Mouse (Mus musculus): ENCODE measurements at regions not wholly inside any gene's neighbourhood (a gene's known extent, or its start where the extent isn't known, plus 50 kb on each side); places are given as distances from the start of the nearest gene placed in this dataset.

DNA sequence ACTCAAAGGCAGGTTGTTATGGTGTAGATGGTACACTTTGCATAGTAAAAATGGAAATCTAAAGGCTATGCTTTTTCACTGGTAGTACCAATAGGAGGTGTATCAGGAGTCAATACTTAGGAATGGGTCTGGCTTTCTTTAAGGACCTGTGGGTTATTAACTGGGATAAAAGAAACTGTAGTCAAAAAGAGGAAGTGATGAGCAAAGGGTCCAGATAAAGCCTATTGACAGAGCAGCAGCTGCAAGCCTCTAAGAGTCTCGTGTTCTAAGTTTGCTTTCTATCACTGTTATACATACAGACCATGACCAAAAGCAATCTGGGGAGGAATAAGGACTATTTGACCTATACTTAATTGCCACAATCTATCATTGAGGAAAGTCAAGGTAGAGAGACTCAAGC, 683.0 kb downstream of the Stpg2 start:
- no peak for DNase-seq (ENCODE audit: low spot score)

DNA sequence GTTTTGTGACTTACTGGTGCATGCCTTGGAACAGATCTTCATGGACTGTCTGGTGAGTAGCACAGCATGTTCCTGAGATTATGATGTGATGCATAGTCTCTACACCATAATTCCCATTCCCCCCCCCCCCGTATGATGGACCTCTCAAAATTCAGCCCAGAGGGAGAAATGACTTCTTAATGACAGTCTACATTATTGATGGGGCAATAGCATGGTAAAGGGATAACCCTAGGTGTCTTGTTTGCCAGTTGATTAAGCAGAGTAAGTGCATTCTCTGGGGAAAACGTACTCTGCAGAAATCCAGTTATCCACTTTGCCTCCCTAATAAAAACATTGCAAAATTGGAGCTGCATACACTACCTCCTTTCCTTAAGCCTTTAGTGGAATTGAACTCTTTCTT, 684.7 kb downstream of the Stpg2 start:
- no peak for DNase-seq (ENCODE audit: low spot score)

GRCm38 (mm10) chr3:139897894-139898293, 692.4 kb downstream of the Stpg2 start:
- DNase-seq (ENCODE audit: low spot score), result no peak

GRCm38 (mm10) chr3:139899213-139899612, 693.7 kb downstream of the Stpg2 start:
- peak; percentile 55 for DNase-seq (ENCODE audit: low spot score)

- DNase-seq (ENCODE audit: low spot score), result no peak
These were observed 708.3 kb downstream of the Stpg2 start for GRCm38 (mm10) chr3:139913639-139914330.

DNA sequence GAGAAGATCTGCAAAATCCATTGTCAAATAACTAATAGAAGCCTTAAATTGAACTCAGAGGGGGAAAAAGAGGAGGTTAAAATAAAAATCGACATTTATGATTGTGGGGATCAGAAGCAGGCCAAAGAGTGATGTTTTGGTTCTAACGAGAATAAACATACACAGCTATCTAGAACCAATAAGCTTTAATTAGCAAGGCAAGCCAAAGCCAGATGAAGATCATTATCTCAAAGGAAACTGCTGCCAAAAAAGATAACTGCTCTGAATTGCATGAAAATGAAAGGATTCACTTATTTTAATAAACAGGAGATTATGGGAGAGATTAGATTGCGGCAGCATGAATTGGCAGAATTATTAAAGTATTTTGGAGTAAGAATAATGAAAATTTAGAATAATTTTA, 716.8 kb downstream of the Stpg2 start:
- DNase-seq (ENCODE audit: low spot score), result no peak

DNA sequence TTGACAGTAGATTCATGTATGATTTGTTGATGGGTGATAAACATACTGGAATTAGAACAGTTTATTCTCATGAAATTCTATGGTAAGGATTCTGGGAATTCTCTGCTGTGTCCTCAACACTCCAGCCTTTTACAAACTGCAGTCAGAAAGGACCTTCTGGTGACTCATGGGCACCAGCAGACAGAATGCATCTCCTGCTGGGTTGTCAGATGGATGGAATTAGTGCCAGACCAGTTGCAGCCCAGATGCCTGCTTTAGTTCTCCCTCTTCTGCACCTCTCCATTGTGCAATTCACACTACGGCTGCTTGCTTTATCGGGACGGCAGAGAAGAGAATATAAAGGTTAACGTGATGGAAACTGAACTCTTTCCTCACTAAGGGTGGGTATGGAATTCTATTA, 727.5 kb downstream of the Stpg2 start:
- DNase-seq (ENCODE audit: low spot score), result peak; percentile 22

- DNase-seq (ENCODE audit: low spot score), result no peak
These were observed 740.7 kb downstream of the Stpg2 start for GRCm38 (mm10) chr3:139946209-139946608.

DNA sequence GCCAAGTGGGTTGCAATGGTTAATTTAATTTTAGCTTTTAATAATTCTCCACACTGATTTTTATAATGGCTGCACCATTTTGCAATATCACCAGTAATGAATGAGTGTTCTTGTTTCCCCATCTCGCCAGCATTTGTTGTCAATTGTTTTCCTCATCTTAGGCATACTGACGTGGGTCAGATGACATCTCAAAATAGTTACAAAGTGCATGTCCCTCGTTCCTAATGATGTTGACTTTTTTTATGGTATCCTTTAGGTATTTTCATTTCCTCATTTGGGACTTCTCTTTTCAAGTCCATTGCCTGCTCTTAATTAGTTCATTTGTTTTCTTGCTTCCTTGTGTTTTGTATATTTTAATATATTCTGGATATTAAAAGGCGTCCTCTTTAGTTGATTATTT, 741.8 kb downstream of the Stpg2 start:
- no peak for DNase-seq (ENCODE audit: low spot score)

DNA sequence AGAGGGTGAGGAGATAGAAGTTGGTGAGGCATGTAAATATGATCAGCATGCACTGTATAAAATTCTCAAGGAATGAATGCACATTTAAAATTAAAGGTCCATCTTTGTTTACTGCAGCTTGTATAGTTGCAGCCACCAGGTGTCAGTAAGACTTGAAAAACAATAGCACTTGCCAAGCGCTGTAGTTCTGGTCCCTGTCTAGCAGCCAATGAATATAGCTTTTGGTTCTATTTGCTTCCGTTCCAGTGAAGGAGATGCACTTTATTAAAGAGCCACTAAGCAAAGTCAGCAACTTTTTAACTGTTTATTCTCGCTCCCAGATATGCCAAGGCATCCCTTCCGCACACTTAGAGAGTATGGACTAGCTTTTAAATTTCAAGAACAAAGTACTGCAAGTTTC, 743.6 kb downstream of the Stpg2 start:
- DNase-seq (ENCODE audit: low spot score), result peak; percentile 11

DNA sequence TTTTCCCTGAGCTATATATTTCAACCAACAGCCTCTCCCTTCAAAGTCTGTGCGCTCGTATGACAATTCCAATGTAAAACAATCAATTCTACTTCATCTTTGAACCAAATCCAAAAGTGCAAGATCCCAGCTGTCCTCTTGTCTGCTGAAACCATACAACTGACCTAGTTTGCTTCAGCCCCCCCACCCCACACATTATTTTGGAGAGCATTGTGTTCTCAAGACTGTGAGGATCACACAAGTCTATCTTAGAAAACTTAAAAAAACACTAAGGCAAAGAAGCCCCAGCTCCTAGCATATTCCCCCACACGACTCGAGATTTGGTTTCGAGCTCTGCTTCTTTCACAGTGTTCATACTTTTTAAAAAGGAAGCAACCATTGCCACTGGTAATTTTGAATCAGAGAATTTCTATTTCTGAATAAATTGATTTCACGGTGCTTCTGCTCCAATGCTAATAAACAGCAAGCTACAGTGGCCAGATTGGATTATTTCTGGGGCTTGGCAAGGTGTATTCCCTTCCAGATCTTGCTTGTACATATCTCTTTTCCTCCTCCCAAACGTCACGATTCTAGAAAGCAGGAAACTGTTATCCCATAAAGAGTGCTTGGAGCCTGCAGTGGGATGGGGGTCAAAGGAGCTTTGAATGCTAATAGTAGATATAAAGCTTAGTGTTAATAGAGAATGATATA, 744.7 kb downstream of the Stpg2 start:
- DNase-seq (ENCODE audit: low spot score), result no peak

DNA sequence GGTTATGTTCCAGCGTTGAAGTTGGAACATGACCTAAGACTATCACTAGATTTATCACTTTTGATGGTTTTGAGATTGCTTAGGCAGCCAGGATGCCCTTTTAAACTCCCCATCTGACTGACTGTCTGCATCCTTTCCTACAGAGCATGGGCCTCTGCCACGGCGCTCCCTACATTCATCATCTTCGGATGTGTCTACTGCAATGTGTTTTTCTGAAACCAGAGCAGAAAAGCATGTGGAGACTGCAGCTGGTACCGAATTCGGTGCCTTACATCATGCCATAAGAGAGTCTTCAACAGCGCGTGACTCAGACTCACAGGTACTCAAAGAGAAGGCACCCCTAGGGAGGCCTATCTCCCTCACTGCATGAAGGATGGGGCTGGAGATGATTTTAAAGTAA, 746.0 kb downstream of the Stpg2 start:
- DNase-seq (ENCODE audit: low spot score), result no peak

GRCm38 (mm10) chr3:139978172-139978571, 772.7 kb downstream of the Stpg2 start:
- peak; percentile 9 for DNase-seq (ENCODE audit: low spot score)

DNA sequence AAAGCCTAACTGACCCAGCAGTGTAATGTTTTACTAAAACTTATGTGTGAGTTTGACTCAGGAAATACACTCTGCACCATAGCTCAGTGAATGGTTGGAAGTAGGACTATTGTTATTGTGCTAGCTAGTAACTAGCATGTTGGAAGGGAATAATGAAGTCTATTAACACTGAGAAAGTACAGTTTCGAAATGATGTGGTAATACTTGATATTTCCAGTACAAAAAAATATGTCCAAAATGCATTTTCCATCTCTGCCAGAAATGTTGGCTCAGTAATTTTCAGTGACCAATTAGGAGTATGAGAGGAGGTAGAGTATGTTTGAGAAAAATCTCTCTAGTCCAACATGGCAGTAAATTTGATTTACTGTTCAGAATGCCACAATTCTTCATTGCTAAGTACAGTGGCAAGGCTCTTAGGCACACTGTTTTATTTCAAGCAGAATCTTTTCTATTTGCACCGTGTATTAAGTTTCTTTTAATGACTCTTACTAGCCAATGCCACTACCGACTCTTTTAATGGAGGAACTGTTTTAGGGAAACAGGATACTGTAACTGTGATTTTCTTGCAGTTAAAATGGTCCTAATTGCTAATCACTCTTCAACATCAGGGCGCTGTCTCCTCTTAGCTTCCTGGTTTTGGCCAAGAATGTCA, 780.5 kb downstream of the Stpg2 start:
- DNase-seq (ENCODE audit: low spot score), result no peak

GRCm38 (mm10) chr3:139988938-139989337, 783.4 kb downstream of the Stpg2 start:
- no peak for DNase-seq (ENCODE audit: low spot score)

- no peak for DNase-seq (ENCODE audit: low spot score)
These were observed 783.9 kb downstream of the Stpg2 start for GRCm38 (mm10) chr3:139989380-139989779.

GRCm38 (mm10) chr3:140012522-140012921, 807.0 kb downstream of the Stpg2 start:
- no peak for DNase-seq (ENCODE audit: low spot score)

GRCm38 (mm10) chr3:140034101-140034500, 828.6 kb downstream of the Stpg2 start:
- DNase-seq (ENCODE audit: low spot score), result no peak

DNA sequence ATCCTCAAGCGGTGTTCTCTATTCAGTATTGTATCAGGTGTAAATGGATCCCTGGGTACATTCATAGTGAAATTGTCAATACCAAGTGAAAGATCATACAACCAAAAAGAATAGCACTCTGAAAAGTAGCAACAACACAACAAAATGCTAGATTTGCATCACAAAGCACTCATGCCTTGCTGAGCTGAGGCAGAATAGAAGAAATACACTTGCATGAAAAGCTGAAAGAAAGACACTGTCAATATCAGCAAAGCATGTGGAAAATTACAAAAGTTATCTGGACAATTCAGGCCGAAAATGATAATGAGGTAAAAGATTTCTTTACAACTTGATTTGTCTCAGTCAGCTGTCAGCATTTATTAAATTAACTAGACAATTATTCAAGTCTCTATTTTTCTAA, 829.6 kb downstream of the Stpg2 start:
- peak; percentile 2 for DNase-seq (ENCODE audit: low spot score)

- no peak for DNase-seq (ENCODE audit: low spot score)
These were observed 839.4 kb downstream of the Stpg2 start for GRCm38 (mm10) chr3:140044898-140045297.

DNA sequence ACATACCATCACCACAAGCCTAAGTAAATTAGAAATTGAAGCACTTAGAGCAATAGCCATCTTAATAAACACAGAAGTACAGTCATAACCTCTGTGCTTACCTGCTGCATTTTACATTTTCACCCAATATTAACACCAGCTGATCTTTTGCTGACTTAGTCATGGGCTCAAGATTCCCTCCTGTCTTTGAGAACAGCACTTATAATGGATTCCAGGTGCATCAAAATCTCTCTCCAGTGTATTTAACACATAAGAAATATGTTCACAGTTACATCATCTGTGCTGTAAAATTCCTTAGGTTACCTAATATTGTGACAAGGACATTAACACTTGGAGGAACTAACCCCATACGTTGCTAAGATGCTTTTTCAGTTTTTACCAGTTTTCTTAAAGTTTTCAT, 849.1 kb downstream of the Stpg2 start:
- DNase-seq (ENCODE audit: low spot score), result no peak

DNA sequence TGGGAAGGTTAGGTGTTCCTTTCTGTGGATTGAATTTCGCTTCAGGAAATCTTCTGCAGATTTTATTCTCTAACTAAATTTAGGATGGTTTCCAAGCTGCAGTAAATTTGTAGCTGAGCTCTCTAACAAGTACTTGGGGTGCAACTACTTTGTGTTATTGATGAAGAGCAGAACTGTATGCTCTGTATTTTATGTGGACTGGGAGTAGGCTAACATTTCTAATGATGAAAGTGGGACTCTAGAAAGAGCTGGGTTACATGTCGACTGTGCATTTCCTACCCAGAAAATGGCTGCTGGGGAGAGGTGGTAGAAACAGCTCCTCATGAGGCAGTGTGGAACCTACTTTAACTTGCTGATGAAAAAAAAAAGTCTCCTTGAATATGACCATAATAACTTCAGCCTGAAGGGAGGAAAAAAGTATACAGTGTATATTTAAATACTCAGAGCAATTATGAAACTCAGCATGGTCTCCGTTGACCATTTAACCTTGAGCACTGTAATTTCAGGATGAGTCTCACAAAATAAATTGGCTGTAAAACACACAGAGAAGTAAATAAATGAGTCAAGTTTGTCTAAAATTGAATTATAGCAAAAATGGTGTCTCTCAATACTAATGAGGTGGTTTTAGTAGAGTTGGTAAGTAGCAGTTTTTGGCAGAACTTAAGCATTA, 852.6 kb downstream of the Stpg2 start:
- no peak for DNase-seq (ENCODE audit: low spot score)

GRCm38 (mm10) chr3:140059102-140059501, 853.6 kb downstream of the Stpg2 start:
- no peak for DNase-seq (ENCODE audit: low spot score)

Data from embryo, embryonic 10.5 days (tissue).